Mouse (Mus musculus) hindbrain, embryonic 16.5 days (tissue): Measurements from ENCODE around the gene Kit. TPM values are rescaled to one million over a fixed set of nuclear protein-coding genes. Genes with fewer than 3 reads are reported as not detected.
A peak's percentile ranks its signal among the peaks of the same experiment; 100 is the strongest.

ENCODE experiments used
- ATAC-seq: fragments of 200-750 bp; cut with Nextera tagmentation; 2 replicates; pipeline ENCODE4 v1.8.0; 2017; ENCODE audit warnings: moderate TSS enrichment, moderate library complexity
- H3K27ac ChIP-seq: fragments of 300-500 bp; sonication (generic); 2 replicates; pipeline ENCODE4 v1.5.1; 2014; ENCODE audit warnings: low read depth, mild to moderate bottlenecking, control low read depth, low read length, moderate library complexity
- H3K27me3 ChIP-seq: fragments of 300-500 bp; sonication (generic); replicated peaks from 2 replicates; pipeline ENCODE4 v1.6.1; 2014; ENCODE audit warnings: low read length; ENCODE audit not compliant: control insufficient read depth, insufficient read depth
- H3K36me3 ChIP-seq: fragments of 300-500 bp; sonication (generic); 2 replicates; pipeline ENCODE4 v1.6.1; 2014; ENCODE audit warnings: mild to moderate bottlenecking, low read length, moderate library complexity, mixed read lengths; ENCODE audit not compliant: control insufficient read depth, insufficient read depth
- H3K4me1 ChIP-seq: fragments of 300-500 bp; sonication (generic); 2 replicates; pipeline ENCODE4 v1.6.1; 2014; ENCODE audit warnings: low read depth, low read length; ENCODE audit not compliant: control insufficient read depth, insufficient read depth
- H3K4me2 ChIP-seq: fragments of 300-500 bp; sonication (generic); 2 replicates; pipeline ENCODE4 v1.6.1; 2014; ENCODE audit warnings: mild to moderate bottlenecking, low read length, control low read depth, moderate library complexity
- H3K4me3 ChIP-seq: fragments of 300-500 bp; sonication (generic); 2 replicates; pipeline ENCODE4 v1.5.1; 2014; ENCODE audit warnings: mild to moderate bottlenecking, low read length, control low read depth, moderate library complexity
- H3K9ac ChIP-seq: fragments of 300-500 bp; sonication (generic); 2 replicates; pipeline ENCODE4 v1.6.1; 2014; ENCODE audit warnings: low read depth, mild to moderate bottlenecking, control low read depth, low read length, moderate library complexity
- H3K9me3 ChIP-seq: fragments of 300-500 bp; sonication (generic); 2 replicates; pipeline ENCODE4 v1.6.1; 2014; ENCODE audit warnings: mild to moderate bottlenecking, low read length, moderate library complexity; ENCODE audit not compliant: control insufficient read depth
- WGBS: fragments of 180-500 bp; shearing (Covaris S2); extraction: QIAGEN DNeasy Blood & Tissue Kit; methylation state at CpG from one replicate; pipeline ENCODE4 v1.1.7; 2014; 5-methylcytosine and 5-hydroxymethylcytosine counted together
- polyA plus RNA-seq: library from polyadenylated mRNA; unstranded; fragments of >200 nt; fragmentation: Nextera tagmentation; extraction: Ambion mirVana; gene quantifications from 2 replicates; pipeline ENCODE4 v1.2.1, GENCODE M21; 2015

Kit gene
- 52.2 and 60.5 TPM in 2 replicates for polyA plus RNA-seq

DNA sequence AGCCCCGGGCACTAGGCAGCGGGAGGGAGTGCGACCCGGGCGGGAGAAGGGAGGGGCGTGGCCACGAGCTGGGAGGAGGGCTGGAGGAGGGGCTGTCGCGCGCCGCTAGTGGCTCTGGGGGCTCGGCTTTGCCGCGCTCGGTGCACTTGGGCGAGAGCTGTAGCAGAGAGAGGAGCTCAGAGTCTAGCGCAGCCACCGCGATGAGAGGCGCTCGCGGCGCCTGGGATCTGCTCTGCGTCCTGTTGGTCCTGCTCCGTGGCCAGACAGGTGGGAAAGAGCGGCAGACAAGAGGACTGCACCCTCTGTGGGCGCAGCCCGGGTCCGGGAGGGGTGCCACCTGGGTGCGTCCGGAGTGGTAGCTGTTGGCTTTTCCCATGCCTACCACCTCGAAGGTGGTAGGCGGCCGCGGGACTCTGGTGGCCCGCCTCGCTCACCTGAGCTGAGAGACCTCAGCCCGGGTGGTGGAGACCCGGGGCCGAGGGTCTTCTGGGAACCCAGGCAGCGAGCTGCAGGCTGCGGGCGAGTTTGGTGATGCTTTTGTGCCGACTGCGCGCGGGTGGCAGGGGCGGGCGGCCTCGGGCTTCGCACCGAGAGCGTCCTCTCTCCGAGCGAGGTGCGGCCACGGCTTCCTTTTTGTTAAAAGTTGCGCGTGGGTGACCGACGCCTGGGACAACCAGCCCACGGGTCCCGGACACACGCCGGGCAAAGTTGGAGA, at the start of gene Kit:
Kit (plus strand) TSS at position 65 of the 715 bp plus-strand sequence.
- WGBS, result under 1% methylated on average over 65 of the region's 65 CpGs
- ATAC-seq, result peak; percentile 94
- Histone ChIP-seq H3K4me1 (peaks cover 11% of the 10 kb centered on the region), H3K9me3 (no peaks in the 10 kb centered on the region), H3K4me2 (peak within 1 kb of the TSS; percentile 88), H3K27me3 (no peaks in the 10 kb centered on the region), H3K27ac (peak within 1 kb of the TSS; percentile 86), H3K9ac (peak within 1 kb of the TSS; percentile 86), H3K4me3 (peak within 1 kb of the TSS; percentile 84), H3K36me3 (no peaks in the 10 kb centered on the region)

DNA sequence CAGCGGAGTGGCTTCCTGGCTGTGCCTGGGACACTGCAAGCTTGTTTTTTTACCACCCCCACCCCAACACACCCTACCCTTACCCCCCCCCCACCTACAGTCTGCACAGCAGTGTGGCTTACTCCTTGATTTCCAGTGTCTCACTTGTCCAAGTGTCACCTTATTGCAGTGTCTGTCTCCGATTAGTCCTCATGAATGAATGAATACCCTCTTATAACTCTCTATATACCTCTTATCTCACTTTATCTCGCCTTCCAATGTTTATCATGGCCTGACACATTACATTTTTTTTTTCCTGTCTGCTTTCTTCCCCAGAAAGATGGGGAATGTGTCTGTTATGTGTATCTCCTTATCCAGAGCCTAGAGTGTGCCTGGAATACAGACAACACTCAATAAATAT, 38.6 kb upstream of the Kit start:
- 78% methylated on average over 3 of the region's 3 CpGs for WGBS

DNA sequence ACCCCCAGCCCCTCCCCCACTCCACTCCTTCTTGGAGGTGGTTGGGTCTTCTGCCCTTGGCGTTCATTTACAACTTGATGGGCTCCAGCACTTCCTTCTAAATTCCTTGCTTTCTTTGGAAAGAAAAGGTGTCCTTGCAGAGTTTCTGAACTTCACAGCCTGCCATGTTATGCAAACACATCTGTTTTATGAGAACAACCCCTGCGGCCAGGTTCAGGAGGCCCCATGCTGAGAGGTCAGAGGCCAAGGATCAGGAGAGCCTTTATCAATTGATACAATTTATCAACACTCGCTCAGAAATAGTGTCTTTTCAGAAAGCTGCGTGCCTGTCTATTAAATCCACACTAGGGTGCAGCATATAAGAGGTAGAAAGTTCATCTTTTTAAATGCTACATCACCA, 37.0 kb upstream of the Kit start:
- 27% methylated on average over 4 of the region's 4 CpGs for WGBS
- H3K36me3 ChIP-seq, result no peaks in the 10 kb centered on the region
- H3K9ac ChIP-seq, result no peak overlapping the region
- H3K4me2 ChIP-seq, result no peak overlapping the region
- H3K27me3 ChIP-seq, result no peaks in the 10 kb centered on the region
- H3K4me1 ChIP-seq, result no peaks in the 10 kb centered on the region
- H3K4me3 ChIP-seq, result no peak overlapping the region
- ATAC-seq, result no peak
- no peaks in the 10 kb centered on the region for H3K9me3 ChIP-seq
- no peak overlapping the region for H3K27ac ChIP-seq

More for the DNA sequence above, 38.6 kb upstream of the Kit start:
- Histone ChIP-seq H3K27me3 (no peaks in the 10 kb centered on the region), H3K4me3 (no peak overlapping the region), H3K36me3 (no peaks in the 10 kb centered on the region), H3K9ac (no peak overlapping the region), H3K27ac (no peak overlapping the region), H3K4me1 (no peaks in the 10 kb centered on the region), H3K9me3 (no peaks in the 10 kb centered on the region), H3K4me2 (no peak overlapping the region)
- ATAC-seq, result no peak

DNA sequence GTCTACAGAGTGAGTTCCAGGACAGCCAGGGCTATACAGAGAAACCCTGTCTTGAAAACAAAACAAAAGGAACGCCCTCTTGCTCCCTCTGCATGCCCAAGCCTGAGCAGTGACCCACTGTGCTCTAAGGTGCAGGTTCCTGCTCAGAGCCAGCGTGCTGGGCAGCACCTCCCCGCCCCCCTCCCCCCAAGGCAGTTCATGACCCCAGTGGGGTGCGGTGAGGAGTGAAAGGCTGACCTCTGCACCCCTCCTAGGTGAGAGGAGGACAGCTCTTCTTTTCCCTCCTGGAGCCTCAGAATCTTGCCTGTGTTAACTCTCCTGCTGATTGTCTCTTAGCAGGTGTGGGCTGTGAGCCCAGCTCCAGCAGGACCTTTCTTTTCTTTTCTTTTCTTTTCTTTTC, 36.3 kb upstream of the Kit start:
- no peak overlapping the region for H3K4me2 ChIP-seq
- 26% methylated on average over 4 of the region's 4 CpGs for WGBS
- H3K9me3 ChIP-seq, result no peaks in the 10 kb centered on the region
- H3K4me1 ChIP-seq, result no peaks in the 10 kb centered on the region
- H3K9ac ChIP-seq, result no peak overlapping the region
- H3K36me3 ChIP-seq, result no peaks in the 10 kb centered on the region
- H3K27me3 ChIP-seq, result no peaks in the 10 kb centered on the region
- H3K4me3 ChIP-seq, result no peak overlapping the region
- ATAC-seq, result no peak
- no peak overlapping the region for H3K27ac ChIP-seq

DNA sequence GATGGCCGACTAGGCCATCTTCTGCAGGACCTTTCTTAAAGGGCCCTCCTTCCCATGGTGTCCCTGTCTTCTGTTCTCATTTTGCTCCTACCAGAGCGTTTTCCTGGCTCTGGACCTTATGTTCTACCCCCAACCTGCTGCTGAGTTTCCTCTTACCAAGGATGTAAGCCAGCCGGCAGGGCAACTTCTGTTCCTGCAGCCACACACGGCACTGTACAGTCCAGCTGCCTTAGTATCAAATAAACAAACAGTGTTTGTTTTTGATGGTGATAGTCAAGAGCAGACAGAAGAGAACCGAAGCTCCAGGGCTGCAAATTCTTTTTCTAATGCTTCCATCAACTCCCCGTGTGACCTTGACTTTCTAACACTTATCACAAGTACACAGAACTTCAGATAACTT, 35.6 kb upstream of the Kit start:
- H3K4me2 ChIP-seq, result no peak overlapping the region
- no peak overlapping the region for H3K27ac ChIP-seq
- no peaks in the 10 kb centered on the region for H3K27me3 ChIP-seq
- no peak for ATAC-seq
- no peak overlapping the region for H3K4me3 ChIP-seq
- no peak overlapping the region for H3K9ac ChIP-seq
- no peaks in the 10 kb centered on the region for H3K9me3 ChIP-seq
- no peaks in the 10 kb centered on the region for H3K4me1 ChIP-seq
- no peaks in the 10 kb centered on the region for H3K36me3 ChIP-seq
- 39% methylated on average over 6 of the region's 6 CpGs for WGBS

DNA sequence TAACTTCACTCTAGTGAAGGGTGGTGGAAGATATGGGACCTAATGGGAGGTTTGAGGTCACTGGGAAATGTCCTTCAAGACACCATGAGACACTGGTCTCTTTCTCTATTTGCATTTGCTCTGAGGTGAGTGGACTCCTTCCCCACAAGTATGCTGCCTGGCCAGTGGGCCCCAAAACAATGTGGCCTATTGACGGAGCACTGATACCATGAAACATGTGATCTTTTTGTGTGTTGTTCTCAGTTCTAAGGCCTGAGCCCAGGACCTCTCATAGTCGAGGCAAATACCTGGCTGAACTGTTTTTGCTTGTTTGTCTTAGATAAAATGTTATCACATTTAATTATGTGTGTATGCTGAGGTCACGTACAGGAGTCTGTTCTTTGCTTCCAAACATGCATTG, 31.0 kb upstream of the Kit start:
- H3K9me3 ChIP-seq, result no peaks in the 10 kb centered on the region
- H3K27ac ChIP-seq, result no peak overlapping the region
- no peak overlapping the region for H3K4me3 ChIP-seq
- 89% methylated on average over 3 of the region's 3 CpGs for WGBS
- no peaks in the 10 kb centered on the region for H3K4me1 ChIP-seq
- no peak for ATAC-seq
- H3K27me3 ChIP-seq, result no peaks in the 10 kb centered on the region
- no peak overlapping the region for H3K4me2 ChIP-seq
- H3K9ac ChIP-seq, result no peak overlapping the region
- no peaks in the 10 kb centered on the region for H3K36me3 ChIP-seq

DNA sequence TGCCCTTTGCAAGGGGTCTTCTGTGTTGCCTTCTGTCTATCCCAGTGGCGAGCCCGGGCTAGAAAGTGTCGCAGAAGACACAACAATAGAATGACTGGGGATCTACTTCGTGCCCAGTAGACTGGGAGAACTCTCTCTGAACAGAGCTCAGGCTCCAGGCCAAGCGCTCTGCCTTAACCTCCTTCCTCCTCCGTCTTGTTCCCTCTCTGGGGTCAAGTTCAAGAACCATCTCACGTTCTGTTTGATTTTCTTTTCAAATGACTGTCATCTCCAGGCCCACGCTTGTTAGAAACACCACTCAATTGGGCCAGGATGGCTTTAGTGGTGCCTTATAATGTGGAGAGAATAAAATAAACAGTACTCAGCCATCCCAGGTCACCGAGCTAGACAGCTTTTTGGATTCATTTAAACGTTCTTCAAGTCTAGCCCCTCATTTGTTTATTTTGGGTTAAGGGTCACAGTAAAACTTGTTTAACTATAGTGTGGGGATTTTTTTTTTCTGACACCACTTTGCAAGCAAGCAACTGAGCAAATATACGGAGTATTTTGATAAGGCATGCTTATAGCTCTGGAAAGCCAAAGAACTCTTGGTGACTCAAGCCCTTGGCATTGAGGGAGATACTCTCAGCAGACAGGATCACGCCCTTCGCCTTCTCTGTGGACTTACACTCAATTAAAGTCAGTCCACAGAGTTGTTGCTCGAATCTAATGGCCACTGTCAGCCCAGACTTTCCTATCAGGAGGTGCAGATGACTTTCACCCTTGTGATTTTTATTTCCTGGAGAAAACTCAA, 30.0 kb upstream of the Kit start:
- Histone ChIP-seq H3K9me3 (0 out of 2 replicates have a peak, but pooled peaks cover under 1% of the 10 kb centered on the region), H3K4me3 (no peak overlapping the region), H3K27me3 (no peaks in the 10 kb centered on the region), H3K4me2 (no peak overlapping the region), H3K4me1 (no peaks in the 10 kb centered on the region), H3K36me3 (no peaks in the 10 kb centered on the region), H3K9ac (no peak overlapping the region), H3K27ac (no peak overlapping the region)
- no peak for ATAC-seq
- 78% methylated on average over 14 of the region's 14 CpGs for WGBS

DNA sequence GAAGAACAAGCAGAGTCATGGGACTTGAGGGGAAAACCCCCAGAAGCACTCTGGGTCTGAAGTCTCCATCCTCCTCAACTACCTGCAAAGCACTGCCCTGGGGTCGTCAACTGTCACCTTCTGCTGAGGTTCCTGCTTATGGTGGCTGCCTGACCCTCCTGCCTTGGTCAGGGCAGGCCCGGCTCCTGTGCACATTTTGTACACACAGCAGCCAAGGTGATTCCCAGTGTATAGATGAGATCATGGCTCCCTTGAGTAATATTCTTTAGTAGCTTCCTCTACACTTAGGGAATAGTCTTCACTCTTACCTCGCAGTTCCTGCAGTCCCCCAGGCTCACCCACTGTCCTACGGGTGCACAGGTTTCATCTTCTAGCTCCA, 29.5 kb upstream of the Kit start:
- Histone ChIP-seq H3K4me1 (no peaks in the 10 kb centered on the region), H3K9me3 (peaks cover 3% of the 10 kb centered on the region; the same call in 1 of the 2 replicates), H3K27me3 (no peaks in the 10 kb centered on the region), H3K9ac (no peak overlapping the region), H3K4me2 (no peak overlapping the region), H3K4me3 (no peak overlapping the region), H3K36me3 (no peaks in the 10 kb centered on the region), H3K27ac (no peak overlapping the region)
- no peak for ATAC-seq
- WGBS, result 84% methylated on average over 4 of the region's 4 CpGs

DNA sequence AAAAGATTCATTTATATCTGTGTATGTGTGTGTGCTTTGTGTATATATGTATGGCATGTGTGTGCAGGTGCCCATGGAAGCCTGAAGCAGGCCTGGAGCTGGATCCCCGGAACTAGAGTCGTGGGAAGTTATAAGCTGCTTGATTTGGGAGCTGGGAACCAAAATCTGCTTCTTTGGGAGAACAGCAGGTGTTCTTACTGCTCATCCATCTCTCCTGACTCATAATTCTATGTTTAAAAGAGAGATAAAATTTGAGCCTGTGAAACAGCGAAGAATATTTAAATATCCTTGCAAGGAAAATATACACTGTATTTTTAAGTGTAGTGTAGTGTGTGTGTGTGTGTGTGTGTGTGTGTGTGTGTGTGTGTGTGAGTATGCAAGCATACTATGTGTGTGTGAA, 21.7 kb upstream of the Kit start:
- 89% methylated on average over 3 of the region's 3 CpGs for WGBS
- no peak overlapping the region for H3K27ac ChIP-seq
- H3K4me2 ChIP-seq, result no peak overlapping the region
- H3K27me3 ChIP-seq, result no peaks in the 10 kb centered on the region
- no peak for ATAC-seq
- no peaks in the 10 kb centered on the region for H3K4me1 ChIP-seq
- peaks cover 3% of the 10 kb centered on the region; the same call in 1 of the 2 replicates for H3K9me3 ChIP-seq
- H3K9ac ChIP-seq, result no peak overlapping the region
- H3K4me3 ChIP-seq, result no peak overlapping the region
- no peaks in the 10 kb centered on the region for H3K36me3 ChIP-seq
